Mouse (Mus musculus): ENCODE data around the gene Skiv2l. TPM values are rescaled to one million over a fixed set of nuclear protein-coding genes. Genes with fewer than 3 reads are reported as not detected.
"Not testable (repeated sequence)": the region's sequence is repeated elsewhere in the genome, so short reads cannot be mapped to it uniquely, and the experiment has no call there.

The Skiv2l gene
- polyA plus RNA-seq, 1 experiment from 2014 or later: 27.3 TPM

DNA sequence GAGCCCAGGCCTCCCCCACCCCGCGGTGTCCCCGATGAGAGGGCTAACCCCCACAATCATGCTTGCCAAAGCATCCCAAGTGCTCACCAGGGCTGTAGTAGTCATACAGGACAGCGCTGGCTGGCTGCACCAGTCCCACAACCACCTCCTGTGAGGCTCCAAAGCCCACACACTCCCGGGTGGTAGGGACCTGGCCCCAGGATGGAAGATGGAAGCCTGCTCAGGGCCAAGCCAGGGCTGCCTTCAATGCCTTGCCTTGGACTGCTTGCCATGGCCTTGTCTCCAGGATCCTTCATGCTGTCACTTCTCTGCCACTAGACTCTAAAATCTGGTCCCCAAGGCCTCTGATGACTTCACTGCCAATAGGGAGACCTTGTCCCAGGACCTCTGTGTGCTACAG, 39.6 kb downstream of the Skiv2l start:
- not testable (repeated sequence) for H3K27ac ChIP-seq (replicated peaks); H3K4me1 ChIP-seq; H3K4me3 ChIP-seq; H3K9me3 ChIP-seq; H3K4me2 ChIP-seq; H3K9ac ChIP-seq; ATAC-seq (ENCODE audit: extremely low read depth, insufficient number of reproducible peaks, low FRiP score, low TSS enrichment); H3K27me3 ChIP-seq (replicated peaks); H3K36me3 ChIP-seq
- 83% methylated on average over 5 of the region's 5 CpGs for WGBS

DNA sequence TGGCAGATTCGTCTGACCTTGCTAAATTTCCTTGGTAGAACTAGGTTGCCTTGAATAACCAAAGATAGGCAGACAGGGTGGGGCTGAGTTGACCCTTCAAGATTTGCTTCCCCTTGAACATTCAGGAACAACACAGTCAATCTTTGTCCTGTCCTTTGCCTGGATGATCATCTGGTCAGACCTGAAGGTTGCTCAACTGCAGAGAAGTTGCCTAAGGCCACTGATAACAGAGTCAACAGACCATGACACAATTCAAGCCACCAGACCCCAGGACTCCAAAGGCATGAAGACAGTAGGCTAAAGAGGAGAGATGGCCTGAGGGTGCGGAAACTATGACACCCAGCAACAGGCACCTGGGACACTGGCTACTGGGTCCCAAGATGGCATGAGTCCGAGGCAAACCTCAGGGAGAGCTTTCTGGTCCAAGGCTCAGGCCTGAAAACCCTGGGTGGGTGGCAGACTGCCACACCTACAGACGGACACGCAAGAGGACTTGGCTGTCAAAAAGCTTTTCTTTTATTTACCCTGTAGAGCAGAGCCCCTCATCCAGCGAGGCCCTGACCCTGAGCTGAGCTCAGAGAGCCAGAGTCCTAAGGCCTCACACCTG, 41.3 kb downstream of the Skiv2l start:
- no peaks in the 10 kb centered on the region for H3K36me3 ChIP-seq
- no peaks in the 10 kb centered on the region for H3K4me1 ChIP-seq
- H3K9me3 ChIP-seq: peaks cover 5% of the 10 kb centered on the region
- no peak overlapping the region for H3K4me3 ChIP-seq
- no peak overlapping the region for H3K9ac ChIP-seq
- H3K4me2 ChIP-seq: no peak overlapping the region
- 72% methylated on average over 6 of the region's 6 CpGs for WGBS
- no peak for ATAC-seq (ENCODE audit: extremely low read depth, insufficient number of reproducible peaks, low FRiP score, low TSS enrichment)
- H3K27me3 ChIP-seq (replicated peaks): peaks cover 4% of the 10 kb centered on the region; the same call in 1 of the 2 replicates
- no peak overlapping the region for H3K27ac ChIP-seq (replicated peaks)

DNA sequence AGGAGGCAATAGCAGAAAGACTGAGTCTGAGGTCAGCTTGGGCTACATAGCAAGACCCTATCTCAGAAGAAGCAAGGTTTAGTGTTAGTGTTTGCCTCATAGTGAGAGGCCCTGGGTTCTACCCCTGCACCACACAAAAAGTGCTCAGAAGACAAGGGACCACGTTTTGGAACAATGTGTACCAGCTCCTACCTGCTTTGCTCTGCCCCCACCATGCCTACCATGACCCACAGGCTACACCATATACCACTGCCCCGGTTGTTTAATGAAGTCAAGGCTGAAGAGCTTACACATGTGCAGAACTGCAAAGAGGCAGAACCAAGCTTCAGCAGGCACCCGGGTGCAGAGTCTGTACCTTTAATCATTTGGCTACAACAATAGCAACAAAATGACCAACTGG, 42.8 kb downstream of the Skiv2l start:
- WGBS: 61% methylated on average over 3 of the region's 3 CpGs
- ATAC-seq (ENCODE audit: extremely low read depth, insufficient number of reproducible peaks, low FRiP score, low TSS enrichment): no peak

DNA sequence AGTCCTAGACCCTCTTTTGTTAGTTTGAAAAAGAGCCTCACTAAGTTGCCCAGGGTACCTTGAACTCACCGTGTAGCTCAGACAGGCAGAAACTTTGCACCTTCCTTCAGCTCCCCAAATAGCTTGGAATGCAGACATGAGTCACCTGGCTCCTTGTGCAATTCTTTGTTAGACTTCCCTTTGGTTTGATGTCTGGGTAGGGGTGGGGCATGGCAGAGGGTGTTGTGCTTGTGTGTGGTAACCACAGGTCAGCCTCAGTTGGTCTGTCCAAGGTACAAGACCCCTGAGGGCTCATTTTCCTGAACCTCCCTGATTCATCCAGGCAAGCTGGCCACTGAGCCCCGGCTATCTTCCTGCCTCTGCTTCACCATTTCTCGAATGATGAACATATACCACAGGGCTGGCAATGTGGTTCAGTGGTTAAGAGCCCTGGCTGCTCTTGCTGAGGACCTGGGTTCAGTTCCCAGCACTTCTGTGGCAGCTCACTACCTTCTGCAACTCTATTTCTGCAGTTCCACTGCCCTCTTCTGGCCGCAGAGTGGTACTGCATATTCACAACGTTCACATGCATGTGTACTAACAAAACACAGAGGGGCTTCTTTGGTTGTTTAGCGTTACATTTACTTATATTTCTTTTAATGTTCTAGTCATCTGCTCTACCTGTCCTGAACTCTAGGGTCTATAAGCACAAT, 45.0 kb downstream of the Skiv2l start:
- Histone ChIP-seq H3K4me1 (no peaks in the 10 kb centered on the region), H3K27ac (replicated peaks) (no peak overlapping the region), H3K27me3 (replicated peaks) (no peaks in the 10 kb centered on the region), H3K9me3 (peaks cover 5% of the 10 kb centered on the region), H3K9ac (no peak overlapping the region), H3K4me2 (no peak overlapping the region), H3K36me3 (no peaks in the 10 kb centered on the region), H3K4me3 (no peak overlapping the region)
- no peak for ATAC-seq (ENCODE audit: extremely low read depth, insufficient number of reproducible peaks, low FRiP score, low TSS enrichment)
- 64% methylated on average over 6 of the region's 6 CpGs for WGBS

More for the DNA sequence above, 42.8 kb downstream of the Skiv2l start:
- Histone ChIP-seq H3K9me3 (peaks cover 5% of the 10 kb centered on the region), H3K4me2 (no peak overlapping the region), H3K27ac (replicated peaks) (no peak overlapping the region), H3K9ac (no peak overlapping the region), H3K27me3 (replicated peaks) (no peaks in the 10 kb centered on the region), H3K4me3 (no peak overlapping the region), H3K4me1 (no peaks in the 10 kb centered on the region), H3K36me3 (no peaks in the 10 kb centered on the region)

DNA sequence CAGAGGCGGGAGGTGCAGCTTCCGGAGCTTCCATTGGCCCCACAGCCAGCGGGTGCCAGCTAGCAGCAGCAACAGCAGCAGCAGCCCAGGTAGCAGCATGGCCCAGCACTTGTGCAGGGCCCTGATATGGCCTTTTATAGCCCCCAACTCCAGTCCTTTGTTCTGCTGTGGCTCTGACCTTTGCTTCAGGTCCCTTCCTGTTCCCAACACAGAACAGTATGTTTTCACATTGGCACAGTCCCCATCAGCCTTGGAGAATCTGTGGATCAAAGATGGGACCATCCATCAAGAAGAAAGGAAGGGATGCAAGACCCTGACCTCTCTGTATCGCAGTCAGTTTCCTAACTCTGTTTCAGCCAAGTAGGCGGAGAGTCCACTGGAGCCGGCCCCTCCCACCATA, 45.7 kb downstream of the Skiv2l start, which contains the start of gene Cyp21a1:
Gene Cyp21a1, minus strand, starts transcription at position 261 of the 400 bp plus-strand sequence.
- WGBS: 66% methylated on average over 5 of the region's 6 CpGs
- H3K4me2 ChIP-seq; H3K36me3 ChIP-seq; H3K4me1 ChIP-seq; H3K9ac ChIP-seq; H3K4me3 ChIP-seq; ATAC-seq (ENCODE audit: extremely low read depth, insufficient number of reproducible peaks, low FRiP score, low TSS enrichment); H3K27me3 ChIP-seq (replicated peaks); H3K27ac ChIP-seq (replicated peaks); H3K9me3 ChIP-seq: not testable (repeated sequence)

DNA sequence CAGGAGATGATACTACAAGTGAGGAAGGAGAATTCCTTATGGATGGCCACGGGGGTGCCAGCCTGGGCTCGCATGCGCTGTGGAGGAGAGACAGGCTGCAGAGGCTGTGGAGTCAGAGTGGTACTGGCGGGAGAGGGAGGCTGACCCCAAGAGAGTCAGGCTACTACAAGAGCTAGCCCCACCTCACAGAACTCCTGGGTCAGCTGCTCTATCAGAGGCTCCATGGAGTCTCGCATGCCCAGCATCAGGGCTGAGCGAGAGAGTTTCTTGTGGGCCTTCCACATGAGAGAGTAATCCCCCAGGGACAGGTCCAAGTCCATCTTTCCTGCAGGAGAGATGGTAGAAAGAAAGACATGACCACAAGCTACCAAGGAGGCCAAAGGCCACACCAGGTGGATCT, 46.6 kb downstream of the Skiv2l start:
- WGBS: 68% methylated on average over 6 of the region's 6 CpGs
- not testable (repeated sequence) for H3K4me1 ChIP-seq; H3K9me3 ChIP-seq; H3K27ac ChIP-seq (replicated peaks); H3K4me3 ChIP-seq; H3K9ac ChIP-seq; H3K4me2 ChIP-seq; H3K36me3 ChIP-seq; ATAC-seq (ENCODE audit: extremely low read depth, insufficient number of reproducible peaks, low FRiP score, low TSS enrichment); H3K27me3 ChIP-seq (replicated peaks)

DNA sequence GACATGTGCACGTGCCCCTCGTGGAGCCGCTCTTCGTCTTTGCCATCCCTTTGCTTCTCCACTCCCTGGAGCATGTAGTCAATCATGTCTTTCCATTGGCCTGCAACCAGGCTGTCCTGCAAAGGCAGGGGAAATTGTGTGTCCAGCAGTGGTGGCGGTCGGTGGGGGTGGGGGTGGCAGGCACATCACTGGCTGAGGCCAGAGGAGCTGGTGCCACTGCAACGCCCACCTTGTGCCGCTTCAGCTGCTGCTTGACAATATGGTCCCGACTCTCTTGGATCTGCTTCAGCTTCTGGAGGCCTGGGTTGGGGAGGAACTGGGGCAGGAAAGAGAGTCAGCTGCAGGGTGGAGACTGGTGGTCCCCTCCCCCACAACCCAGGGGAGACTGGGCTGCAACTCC, 47.3 kb downstream of the Skiv2l start:
- not testable (repeated sequence) for H3K9me3 ChIP-seq; H3K4me1 ChIP-seq; H3K4me2 ChIP-seq; H3K9ac ChIP-seq; H3K27me3 ChIP-seq (replicated peaks); ATAC-seq (ENCODE audit: extremely low read depth, insufficient number of reproducible peaks, low FRiP score, low TSS enrichment); H3K27ac ChIP-seq (replicated peaks); H3K36me3 ChIP-seq; H3K4me3 ChIP-seq
- WGBS: 85% methylated on average over 9 of the region's 9 CpGs

DNA sequence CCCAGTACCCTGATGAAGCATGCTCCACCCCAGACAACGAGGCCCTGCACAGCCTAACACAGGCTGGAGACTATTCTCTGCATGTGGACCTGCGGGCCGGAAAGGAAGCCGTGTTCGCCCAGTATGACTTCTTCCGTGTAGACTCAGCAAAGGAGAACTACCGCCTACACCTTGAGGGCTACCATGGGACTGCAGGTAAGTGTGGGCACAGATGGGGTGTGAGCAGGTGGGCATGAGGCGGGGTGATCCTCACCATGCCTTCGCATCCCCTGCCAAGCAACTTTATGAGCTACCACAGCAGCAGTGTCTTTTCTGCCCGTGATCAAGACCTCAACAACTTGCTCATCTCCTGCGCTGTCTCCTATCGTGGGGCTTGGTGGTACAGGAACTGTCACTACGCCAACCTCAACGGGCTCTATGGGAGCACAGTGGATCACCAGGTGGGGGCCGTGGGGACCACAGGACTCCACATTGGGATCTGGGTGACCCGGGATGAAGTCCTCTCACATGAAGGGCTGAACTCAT, 49.2 kb downstream of the Skiv2l start:
- WGBS: 85% methylated on average over 16 of the region's 16 CpGs
- not testable (repeated sequence) for H3K9me3 ChIP-seq; ATAC-seq (ENCODE audit: extremely low read depth, insufficient number of reproducible peaks, low FRiP score, low TSS enrichment)

DNA sequence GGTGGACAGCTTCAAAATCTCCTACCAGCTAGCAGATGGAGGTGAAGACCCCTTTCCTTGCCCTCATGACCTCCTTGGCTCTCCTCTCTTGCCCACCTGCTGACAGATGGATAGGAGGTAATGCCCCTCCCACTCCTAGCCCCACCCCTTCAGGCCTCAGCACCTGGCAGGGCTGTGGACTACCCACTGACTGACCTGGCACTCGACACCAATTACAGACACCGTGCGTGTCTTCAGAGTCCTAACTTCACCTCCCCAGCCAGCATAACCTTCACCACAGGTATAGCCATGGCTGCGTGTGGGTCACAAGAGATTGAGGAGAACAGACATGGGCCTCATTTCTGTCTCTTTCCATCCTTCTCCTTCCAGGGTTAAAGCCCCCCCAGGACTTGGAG, 50.5 kb downstream of the Skiv2l start:
- Histone ChIP-seq H3K9me3 (no peaks in the 10 kb centered on the region; the same call in 1 of the 2 replicates), H3K27ac (replicated peaks) (no peak overlapping the region), H3K4me1 (no peaks in the 10 kb centered on the region), H3K36me3 (no peaks in the 10 kb centered on the region), H3K9ac (no peak overlapping the region), H3K27me3 (replicated peaks) (no peaks in the 10 kb centered on the region), H3K4me2 (no peak overlapping the region), H3K4me3 (no peak overlapping the region)
- WGBS: 78% methylated on average over 4 of the region's 4 CpGs
- ATAC-seq (ENCODE audit: extremely low read depth, insufficient number of reproducible peaks, low FRiP score, low TSS enrichment): no peak

More for the DNA sequence above, 49.2 kb downstream of the Skiv2l start:
- H3K9ac ChIP-seq; H3K27ac ChIP-seq (replicated peaks); H3K4me2 ChIP-seq; H3K27me3 ChIP-seq (replicated peaks); H3K4me1 ChIP-seq; H3K4me3 ChIP-seq; H3K36me3 ChIP-seq: not testable (repeated sequence)

DNA sequence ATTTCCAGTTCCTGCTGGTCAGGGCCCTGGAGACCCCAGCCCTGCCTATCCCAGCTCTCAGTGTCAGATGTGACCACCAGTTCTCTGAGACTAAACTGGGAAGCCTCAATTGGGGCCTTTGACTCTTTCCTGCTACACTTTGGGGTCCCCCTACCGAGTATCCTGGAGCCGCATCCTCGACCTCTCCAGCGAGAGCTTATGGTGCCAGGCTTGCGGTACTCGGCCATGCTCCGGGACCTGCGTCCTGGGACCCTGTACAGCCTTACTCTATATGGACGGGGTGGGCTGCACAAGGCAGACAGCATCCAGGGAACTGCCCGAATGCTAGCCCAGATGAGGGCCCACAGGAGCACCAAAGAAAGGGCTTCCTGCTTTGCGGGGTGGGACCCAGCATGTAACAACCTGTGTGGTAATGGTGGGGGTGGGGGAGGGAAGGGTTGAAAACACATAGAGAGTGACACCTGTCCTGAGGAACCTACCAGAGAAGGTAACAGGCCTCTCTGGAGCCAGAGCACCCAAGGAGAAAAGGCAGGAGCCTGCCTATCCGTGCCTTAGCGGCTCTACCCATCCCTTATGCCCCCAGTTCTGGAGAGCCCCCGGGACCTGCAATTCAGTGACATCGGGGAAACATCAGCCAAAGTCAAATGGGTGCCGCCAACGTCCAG, 51.0 kb downstream of the Skiv2l start:
- Histone ChIP-seq H3K4me1 (no peaks in the 10 kb centered on the region), H3K9ac (no peak overlapping the region), H3K4me2 (no peak overlapping the region)

DNA sequence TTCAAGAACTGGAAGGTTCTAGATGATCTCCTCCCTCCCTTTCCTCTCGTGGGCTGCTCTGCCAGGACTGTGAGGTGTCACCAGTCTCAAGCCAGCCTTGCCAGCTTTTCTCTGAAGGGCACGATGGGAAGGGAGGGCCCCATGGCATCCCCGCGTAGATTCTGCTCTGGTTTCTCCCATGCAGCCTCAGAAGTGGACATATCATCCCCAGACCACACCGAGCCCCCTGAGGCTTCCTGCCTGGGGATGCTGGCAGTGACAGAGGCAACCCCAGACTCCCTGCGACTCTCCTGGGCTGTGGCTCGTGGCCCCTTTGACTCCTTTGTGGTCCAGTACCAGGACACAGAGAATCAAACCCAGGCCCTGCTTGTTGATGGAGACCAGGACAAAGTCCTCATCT, 51.9 kb downstream of the Skiv2l start:
- H3K4me1 ChIP-seq; H3K27me3 ChIP-seq (replicated peaks); H3K36me3 ChIP-seq; ATAC-seq (ENCODE audit: extremely low read depth, insufficient number of reproducible peaks, low FRiP score, low TSS enrichment); H3K4me2 ChIP-seq; H3K9ac ChIP-seq; H3K9me3 ChIP-seq; H3K27ac ChIP-seq (replicated peaks); H3K4me3 ChIP-seq: not testable (repeated sequence)
- 75% methylated on average over 6 of the region's 7 CpGs for WGBS

More for the DNA sequence above, 51.0 kb downstream of the Skiv2l start:
- Histone ChIP-seq H3K27me3 (replicated peaks) (no peaks in the 10 kb centered on the region), H3K9me3 (no peaks in the 10 kb centered on the region; the same call in 1 of the 2 replicates), H3K36me3 (no peaks in the 10 kb centered on the region), H3K4me3 (no peak overlapping the region), H3K27ac (replicated peaks) (no peak overlapping the region)
- no peak for ATAC-seq (ENCODE audit: extremely low read depth, insufficient number of reproducible peaks, low FRiP score, low TSS enrichment)
- WGBS: 82% methylated on average over 15 of the region's 17 CpGs
